Mouse (Mus musculus): Measurements from ENCODE around the gene Arhgef3. TPM values are rescaled to one million over a fixed set of nuclear protein-coding genes. Genes with fewer than 3 reads are reported as not detected.

The Arhgef3 gene
- polyA plus RNA-seq, 1 experiment, result 2.6 TPM

GRCm38 (mm10) chr14:27118546-27118945 is 3.8 kb downstream of the Arhgef3 start:
- H3K4me3 ChIP-seq (ENCODE audit: low read depth, low read length), result no peak overlapping the region
- no peak for TF ChIP-seq CTCF (IDR thresholded peaks at IDR 0.05; ENCODE audit: low read depth, low read length)
- TF ChIP-seq POLR2A (IDR thresholded peaks at IDR 0.05; ENCODE audit: insufficient read depth, low read length), result no peak
- no peak for TF ChIP-seq EP300 (IDR thresholded peaks at IDR 0.05; ENCODE audit: insufficient read depth, low read depth, low read length)
- H3K27ac ChIP-seq (ENCODE audit: insufficient read depth, low read length), result no peak overlapping the region
- H3K36me3 ChIP-seq (ENCODE audit: control insufficient read depth, insufficient read depth, low read length, poor library complexity, severe bottlenecking), result no peaks in the 10 kb centered on the region
- no peaks in the 10 kb centered on the region for H3K4me1 ChIP-seq (ENCODE audit: control insufficient read depth, insufficient read depth, low read length)
- H3K9ac ChIP-seq (ENCODE audit: low read depth, poor library complexity, severe bottlenecking), result no peak overlapping the region
- no peaks in the 10 kb centered on the region for H3K9me3 ChIP-seq (replicated peaks; ENCODE audit: control insufficient read depth, insufficient read depth, low read length, poor library complexity, severe bottlenecking)
- H3K27me3 ChIP-seq (ENCODE audit: control insufficient read depth, insufficient read depth, low read length, poor library complexity, severe bottlenecking), result no peaks in the 10 kb centered on the region

DNA sequence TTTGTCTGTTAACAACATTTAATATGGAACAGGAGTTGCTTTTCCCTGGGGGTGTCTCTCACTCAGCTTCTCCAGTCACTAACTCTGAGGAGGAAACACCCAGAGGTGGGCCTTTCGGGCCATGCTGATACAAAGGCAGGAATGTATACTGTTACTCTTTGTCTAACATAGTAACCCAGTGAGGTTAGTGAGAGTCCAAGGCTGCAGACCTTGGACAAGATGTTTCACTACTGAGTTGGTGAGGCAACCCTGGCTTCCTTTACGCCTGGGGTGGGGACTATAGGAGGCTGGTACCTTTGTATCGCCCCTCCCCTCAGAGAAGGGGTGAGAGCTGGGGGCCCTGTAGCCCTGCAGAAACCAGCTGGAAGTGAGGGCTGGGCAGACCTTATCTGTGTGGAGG is 7.9 kb downstream of the Arhgef3 start:
- no peaks in the 10 kb centered on the region for H3K36me3 ChIP-seq (ENCODE audit: control insufficient read depth, insufficient read depth, low read length, poor library complexity, severe bottlenecking)
- H3K9ac ChIP-seq (ENCODE audit: low read depth, poor library complexity, severe bottlenecking), result no peak overlapping the region
- no peak overlapping the region for H3K27ac ChIP-seq (ENCODE audit: insufficient read depth, low read length)
- no peaks in the 10 kb centered on the region for H3K27me3 ChIP-seq (ENCODE audit: control insufficient read depth, insufficient read depth, low read length, poor library complexity, severe bottlenecking)
- no peak overlapping the region for H3K4me3 ChIP-seq (ENCODE audit: low read depth, low read length)
- no peaks in the 10 kb centered on the region for H3K4me1 ChIP-seq (ENCODE audit: control insufficient read depth, insufficient read depth, low read length)
- no peaks in the 10 kb centered on the region for H3K9me3 ChIP-seq (replicated peaks; ENCODE audit: control insufficient read depth, insufficient read depth, low read length, poor library complexity, severe bottlenecking)
- no peak for TF ChIP-seq EP300 (IDR thresholded peaks at IDR 0.05; ENCODE audit: insufficient read depth, low read depth, low read length)
- TF ChIP-seq POLR2A (IDR thresholded peaks at IDR 0.05; ENCODE audit: insufficient read depth, low read length), result no peak
- TF ChIP-seq CTCF (IDR thresholded peaks at IDR 0.05; ENCODE audit: low read depth, low read length), result no peak

GRCm38 (mm10) chr14:27123543-27123942 is 8.8 kb downstream of the Arhgef3 start:
- Histone ChIP-seq H3K9me3 (replicated peaks; ENCODE audit: control insufficient read depth, insufficient read depth, low read length, poor library complexity, severe bottlenecking) (no peaks in the 10 kb centered on the region), H3K9ac (ENCODE audit: low read depth, poor library complexity, severe bottlenecking) (no peak overlapping the region), H3K4me3 (ENCODE audit: low read depth, low read length) (no peak overlapping the region), H3K27me3 (ENCODE audit: control insufficient read depth, insufficient read depth, low read length, poor library complexity, severe bottlenecking) (no peaks in the 10 kb centered on the region), H3K4me1 (ENCODE audit: control insufficient read depth, insufficient read depth, low read length) (no peaks in the 10 kb centered on the region), H3K36me3 (ENCODE audit: control insufficient read depth, insufficient read depth, low read length, poor library complexity, severe bottlenecking) (no peaks in the 10 kb centered on the region), H3K27ac (ENCODE audit: insufficient read depth, low read length) (no peak overlapping the region)
- TF ChIP-seq EP300 (IDR thresholded peaks at IDR 0.05; ENCODE audit: insufficient read depth, low read depth, low read length) (no peak), CTCF (IDR thresholded peaks at IDR 0.05; ENCODE audit: low read depth, low read length) (no peak), POLR2A (IDR thresholded peaks at IDR 0.05; ENCODE audit: insufficient read depth, low read length) (no peak)

- H3K27ac ChIP-seq (ENCODE audit: insufficient read depth, low read length), result no peak overlapping the region
- TF ChIP-seq POLR2A (IDR thresholded peaks at IDR 0.05; ENCODE audit: insufficient read depth, low read length) (no peak), CTCF (IDR thresholded peaks at IDR 0.05; ENCODE audit: low read depth, low read length) (no peak), EP300 (IDR thresholded peaks at IDR 0.05; ENCODE audit: insufficient read depth, low read depth, low read length) (no peak)
- no peaks in the 10 kb centered on the region for H3K4me1 ChIP-seq (ENCODE audit: control insufficient read depth, insufficient read depth, low read length)
- no peaks in the 10 kb centered on the region for H3K9me3 ChIP-seq (replicated peaks; ENCODE audit: control insufficient read depth, insufficient read depth, low read length, poor library complexity, severe bottlenecking)
- no peak overlapping the region for H3K9ac ChIP-seq (ENCODE audit: low read depth, poor library complexity, severe bottlenecking)
- no peaks in the 10 kb centered on the region for H3K27me3 ChIP-seq (ENCODE audit: control insufficient read depth, insufficient read depth, low read length, poor library complexity, severe bottlenecking)
- no peak overlapping the region for H3K4me3 ChIP-seq (ENCODE audit: low read depth, low read length)
- no peaks in the 10 kb centered on the region for H3K36me3 ChIP-seq (ENCODE audit: control insufficient read depth, insufficient read depth, low read length, poor library complexity, severe bottlenecking)
These were observed 15.3 kb downstream of the Arhgef3 start for GRCm38 (mm10) chr14:27130031-27130430.

DNA sequence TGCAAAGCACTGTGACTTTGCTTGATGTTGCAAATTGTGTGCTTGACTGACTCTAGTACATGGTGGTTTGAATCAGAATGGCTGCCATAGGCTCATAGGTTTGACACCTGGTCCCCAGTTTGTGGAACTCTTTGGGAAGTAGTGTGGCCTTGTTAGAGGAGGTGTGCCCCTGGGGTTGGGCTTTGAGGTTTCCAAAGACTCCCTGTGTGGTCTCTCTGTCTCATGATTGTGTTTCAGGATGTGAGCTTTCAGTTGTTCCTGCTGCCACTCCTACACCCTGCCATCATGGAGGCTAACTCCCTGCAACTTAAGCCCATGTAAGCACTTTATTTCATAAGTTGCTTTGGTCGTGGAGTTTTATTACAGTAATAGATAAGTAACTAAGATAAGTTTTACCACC is 16.0 kb downstream of the Arhgef3 start:
- no peak overlapping the region for H3K4me3 ChIP-seq (ENCODE audit: low read depth, low read length)
- no peak overlapping the region for H3K27ac ChIP-seq (ENCODE audit: insufficient read depth, low read length)
- H3K36me3 ChIP-seq (ENCODE audit: control insufficient read depth, insufficient read depth, low read length, poor library complexity, severe bottlenecking), result no peaks in the 10 kb centered on the region
- H3K27me3 ChIP-seq (ENCODE audit: control insufficient read depth, insufficient read depth, low read length, poor library complexity, severe bottlenecking), result no peaks in the 10 kb centered on the region
- no peak for TF ChIP-seq CTCF (IDR thresholded peaks at IDR 0.05; ENCODE audit: low read depth, low read length)
- no peak for TF ChIP-seq POLR2A (IDR thresholded peaks at IDR 0.05; ENCODE audit: insufficient read depth, low read length)
- H3K9me3 ChIP-seq (replicated peaks; ENCODE audit: control insufficient read depth, insufficient read depth, low read length, poor library complexity, severe bottlenecking), result no peaks in the 10 kb centered on the region
- no peaks in the 10 kb centered on the region for H3K4me1 ChIP-seq (ENCODE audit: control insufficient read depth, insufficient read depth, low read length)
- no peak overlapping the region for H3K9ac ChIP-seq (ENCODE audit: low read depth, poor library complexity, severe bottlenecking)

GRCm38 (mm10) chr14:27131521-27131920 is 16.8 kb downstream of the Arhgef3 start:
- no peak for TF ChIP-seq EP300 (IDR thresholded peaks at IDR 0.05; ENCODE audit: insufficient read depth, low read depth, low read length)
- no peak for TF ChIP-seq POLR2A (IDR thresholded peaks at IDR 0.05; ENCODE audit: insufficient read depth, low read length)
- TF ChIP-seq CTCF (IDR thresholded peaks at IDR 0.05; ENCODE audit: low read depth, low read length), result no peak
- no peaks in the 10 kb centered on the region for H3K27me3 ChIP-seq (ENCODE audit: control insufficient read depth, insufficient read depth, low read length, poor library complexity, severe bottlenecking)
- no peaks in the 10 kb centered on the region for H3K36me3 ChIP-seq (ENCODE audit: control insufficient read depth, insufficient read depth, low read length, poor library complexity, severe bottlenecking)
- no peak overlapping the region for H3K4me3 ChIP-seq (ENCODE audit: low read depth, low read length)
- H3K4me1 ChIP-seq (ENCODE audit: control insufficient read depth, insufficient read depth, low read length), result no peaks in the 10 kb centered on the region
- no peak overlapping the region for H3K27ac ChIP-seq (ENCODE audit: insufficient read depth, low read length)
- H3K9ac ChIP-seq (ENCODE audit: low read depth, poor library complexity, severe bottlenecking), result no peak overlapping the region
- no peaks in the 10 kb centered on the region for H3K9me3 ChIP-seq (replicated peaks; ENCODE audit: control insufficient read depth, insufficient read depth, low read length, poor library complexity, severe bottlenecking)
